Mouse (Mus musculus): ENCODE results near the gene Lrrtm3.

Gene Lrrtm3

DNA sequence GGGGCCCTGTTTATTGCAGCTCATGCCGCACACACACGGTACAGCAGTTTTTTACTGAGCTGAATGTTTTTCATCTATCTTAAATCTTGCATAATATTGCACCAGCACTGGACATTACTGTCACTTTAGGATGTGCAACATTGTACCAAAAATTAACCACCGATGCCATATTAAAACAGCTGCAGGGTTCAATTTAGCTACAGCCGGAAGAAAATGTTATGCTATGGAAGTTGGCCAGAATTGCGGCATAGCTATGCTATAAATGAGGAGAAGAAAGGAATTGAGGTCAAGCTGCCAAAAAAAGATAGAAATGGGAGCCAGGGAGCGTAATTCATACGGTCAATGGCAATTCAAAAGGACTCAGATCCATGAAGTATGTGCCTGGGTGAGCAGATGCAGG, 48.9 kb downstream of the Lrrtm3 start:
- DNase-seq, result no peak

- no peak for DNase-seq
Observed at GRCm38 (mm10) chr10:64039760-64040535, 50.1 kb downstream of the Lrrtm3 start.

GRCm38 (mm10) chr10:64030901-64031300, 59.2 kb downstream of the Lrrtm3 start:
- no peak for DNase-seq

GRCm38 (mm10) chr10:64023340-64023739, 66.7 kb downstream of the Lrrtm3 start:
- no peak for DNase-seq

DNA sequence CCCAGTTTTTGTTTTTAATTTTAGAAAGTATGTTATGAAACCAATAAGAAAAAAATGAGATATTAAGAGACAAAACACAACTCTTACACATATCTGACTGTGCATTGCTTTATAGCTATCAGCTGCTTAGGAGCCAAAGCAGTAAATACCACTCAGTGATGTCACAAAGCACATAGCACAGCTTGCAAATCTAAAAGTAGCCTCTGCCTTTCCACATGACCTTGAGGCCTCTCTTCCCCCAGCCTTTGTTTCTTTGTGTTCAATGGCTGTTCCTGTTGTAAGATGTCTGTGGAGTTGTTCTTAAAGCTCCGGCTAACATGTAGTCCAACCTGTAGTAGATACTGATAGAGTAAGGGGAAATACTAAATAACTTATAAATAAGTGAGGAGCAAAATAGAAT, 69.7 kb downstream of the Lrrtm3 start:
- no peak for DNase-seq

- DNase-seq, result no peak
Observed at GRCm38 (mm10) chr10:64001996-64002395, 88.1 kb downstream of the Lrrtm3 start.

DNA sequence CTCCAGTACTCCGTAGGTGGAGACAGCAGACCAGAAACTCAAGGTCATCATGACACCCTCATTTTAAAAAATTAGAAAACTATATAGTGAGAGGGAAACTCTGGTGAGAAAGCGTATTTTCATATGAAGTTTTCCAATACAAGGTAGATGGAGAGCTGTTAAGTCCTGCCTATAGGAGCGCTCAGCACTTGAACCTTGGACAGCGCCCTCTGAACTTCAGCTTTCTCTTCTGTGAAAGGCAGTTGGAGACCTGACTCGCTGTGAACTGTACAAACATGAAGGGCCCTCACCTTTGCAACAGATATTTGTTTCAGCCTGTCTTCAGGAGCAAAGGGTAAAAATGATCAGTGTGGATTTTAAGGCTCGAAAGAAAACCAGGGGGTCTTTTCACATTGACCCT, 88.5 kb downstream of the Lrrtm3 start:
- DNase-seq, result no peak

DNA sequence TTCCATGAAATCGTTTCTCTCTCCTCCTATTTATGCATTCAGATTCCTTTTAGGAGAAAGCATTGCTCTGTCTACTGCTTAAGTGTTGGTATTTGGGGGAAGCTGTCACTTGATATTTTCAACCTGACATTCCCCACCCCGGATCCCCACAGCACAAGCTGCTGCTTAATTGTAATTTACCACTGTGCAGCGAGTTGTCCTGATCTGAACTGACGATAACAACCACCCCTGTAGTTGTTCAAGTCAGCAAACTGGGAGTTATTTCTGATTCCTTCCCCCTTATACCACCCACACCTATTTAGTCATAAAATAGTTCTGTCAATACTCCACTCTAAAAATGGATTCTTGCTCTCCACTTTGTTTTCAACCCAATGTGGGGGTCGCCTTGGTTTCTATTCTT, 95.8 kb downstream of the Lrrtm3 start:
- no peak for DNase-seq

GRCm38 (mm10) chr10:63985576-63985975, 104.5 kb downstream of the Lrrtm3 start:
- DNase-seq, result no peak

DNA sequence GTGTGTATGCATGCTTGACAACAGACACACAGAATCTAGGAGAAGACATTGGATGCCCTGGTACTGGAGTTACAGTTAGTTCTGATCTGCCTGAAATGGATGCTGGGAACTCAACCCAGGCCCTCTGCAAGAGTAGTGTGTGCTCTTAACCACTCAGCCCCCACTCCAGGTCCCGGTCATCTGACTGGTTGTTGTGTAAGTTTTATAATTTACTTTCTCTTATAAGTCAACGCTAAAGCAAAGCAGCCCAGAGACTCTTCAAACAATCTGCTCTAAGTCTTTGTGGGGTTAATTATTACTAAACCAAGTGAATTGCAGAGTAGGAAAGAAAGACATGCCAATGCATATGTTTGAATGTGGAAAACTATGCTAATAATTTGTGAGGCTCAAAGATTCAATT, 110.7 kb downstream of the Lrrtm3 start:
- DNase-seq, result no peak

DNA sequence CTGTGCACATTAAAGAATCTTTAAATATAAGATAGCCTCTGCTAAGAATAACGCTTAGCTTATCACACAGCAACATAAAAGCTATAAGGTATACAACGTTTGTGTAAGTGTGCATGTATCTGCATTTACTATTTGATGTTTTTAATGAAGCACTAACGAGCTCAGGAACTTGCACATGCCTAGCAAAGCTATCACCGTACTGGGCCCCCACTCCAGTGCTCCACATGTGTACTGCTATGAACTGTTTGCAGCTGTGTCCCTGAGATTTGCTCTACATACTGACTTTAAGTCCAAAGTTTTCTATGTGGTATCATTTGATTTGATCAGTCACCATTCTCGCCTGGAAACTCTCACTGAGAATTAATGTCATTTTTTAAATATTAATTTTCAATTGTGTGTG, 111.1 kb downstream of the Lrrtm3 start:
- DNase-seq, result no peak

GRCm38 (mm10) chr10:63978535-63978934, 111.5 kb downstream of the Lrrtm3 start:
- DNase-seq, result no peak

DNA sequence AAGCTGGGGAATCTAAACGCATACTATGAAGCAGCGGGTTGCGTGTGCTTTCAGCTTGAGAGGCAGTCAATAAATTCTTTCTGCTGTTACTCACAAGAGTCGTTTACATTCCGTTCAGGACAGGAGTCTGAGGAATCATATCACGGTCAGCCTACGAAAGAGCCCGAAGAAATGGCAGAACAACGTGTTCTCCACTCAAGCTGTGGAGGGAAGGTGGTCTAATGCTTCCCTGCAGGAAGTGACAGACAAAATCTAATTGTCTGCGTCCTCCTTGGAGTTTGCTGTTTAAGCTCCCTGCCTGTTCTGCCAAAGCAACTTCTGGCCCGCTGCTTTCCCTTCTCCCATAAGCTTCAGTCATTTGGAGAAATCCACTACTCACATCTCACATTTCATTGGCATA, 112.0 kb downstream of the Lrrtm3 start:
- DNase-seq, result no peak

DNA sequence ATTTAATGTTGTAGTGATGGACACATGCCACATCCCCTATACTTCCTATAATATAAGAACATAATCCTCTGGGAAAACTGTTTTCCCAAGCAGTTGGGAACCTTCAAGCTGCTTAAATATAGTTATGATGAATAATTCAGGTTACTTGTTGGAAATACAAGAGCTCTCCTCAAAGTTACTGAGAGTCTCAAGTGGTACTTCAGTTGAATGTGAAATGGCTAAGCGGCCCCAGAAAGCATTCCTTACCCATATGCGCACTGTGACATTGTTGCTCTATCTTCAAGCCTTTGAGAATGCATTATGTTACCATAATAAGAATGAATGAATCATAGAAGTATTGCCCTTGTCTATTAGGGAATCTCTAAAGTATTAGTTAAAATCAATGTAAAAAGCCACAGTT, 117.8 kb downstream of the Lrrtm3 start:
- DNase-seq, result no peak

DNA sequence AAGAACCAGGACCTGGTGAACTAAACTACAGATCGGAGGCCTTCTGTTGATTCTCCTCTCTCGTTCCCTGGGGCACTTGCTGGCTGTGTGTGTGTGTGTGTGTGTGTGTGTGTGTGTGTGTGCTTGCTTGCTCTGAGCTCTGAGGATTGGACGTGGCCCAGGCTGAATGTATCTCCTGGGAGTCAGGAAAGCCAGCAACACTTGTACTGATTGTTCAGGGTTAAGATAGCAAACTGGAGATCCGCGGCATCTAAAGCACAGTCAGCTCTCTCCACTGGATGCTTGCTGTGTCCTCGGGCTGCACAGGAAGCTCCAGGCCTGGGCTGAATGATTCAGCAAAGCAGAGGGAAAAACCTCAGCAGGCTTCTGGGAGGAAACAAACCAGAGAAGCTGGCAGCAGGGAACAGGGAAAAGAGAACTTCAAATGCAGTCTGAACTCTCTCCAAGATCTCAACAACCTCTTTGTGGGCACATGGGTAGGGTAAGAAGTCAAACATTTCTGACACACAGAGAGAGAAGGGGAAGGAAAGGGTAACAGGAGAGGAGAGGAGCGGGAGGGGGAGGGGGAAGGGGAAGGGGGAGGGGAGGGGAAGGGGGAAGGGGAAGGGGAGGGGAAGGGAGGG, 135.7 kb downstream of the Lrrtm3 start:
- DNase-seq, result no peak

DNA sequence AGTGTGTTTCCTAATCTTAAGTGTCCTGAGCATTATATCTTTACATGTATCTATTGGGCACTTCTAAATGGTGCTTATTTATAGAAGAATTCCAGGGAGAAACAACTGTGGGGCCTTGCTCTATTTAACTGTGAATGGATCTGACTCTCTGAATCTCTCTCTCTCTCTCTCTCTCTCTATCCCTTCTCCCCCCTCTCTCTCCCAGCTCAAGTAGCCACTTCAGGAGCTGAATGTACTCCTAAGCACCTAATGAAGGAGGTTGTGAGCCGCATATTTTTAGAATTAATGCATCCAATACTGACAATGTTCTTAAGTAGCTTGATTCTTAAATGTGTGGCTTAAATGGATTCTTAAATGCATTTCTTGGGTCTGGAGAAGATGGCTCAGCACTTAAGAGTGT, 138.6 kb downstream of the Lrrtm3 start:
- no peak for DNase-seq

DNA sequence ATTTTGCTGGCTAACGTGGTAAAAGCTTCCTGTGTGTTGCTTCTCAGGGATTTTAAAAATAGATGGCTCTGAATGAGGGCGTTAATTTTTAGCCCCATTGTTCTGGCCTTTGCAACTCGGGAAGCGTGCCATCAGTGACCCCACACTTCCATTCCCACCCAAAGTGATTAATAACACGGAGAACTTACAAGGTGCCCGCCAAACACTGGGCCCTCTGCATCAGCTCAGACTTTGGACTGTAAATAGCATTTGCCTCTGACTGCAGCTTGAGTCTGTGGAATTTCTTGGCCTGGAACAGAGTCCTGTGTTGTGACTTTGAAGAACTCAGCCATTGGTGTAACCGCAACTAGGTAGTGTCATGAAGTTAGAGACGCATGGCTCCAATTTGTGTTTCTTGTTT, 139.2 kb downstream of the Lrrtm3 start:
- no peak for DNase-seq

GRCm38 (mm10) chr10:63947266-63947665, 142.8 kb downstream of the Lrrtm3 start:
- DNase-seq, result no peak

DNA sequence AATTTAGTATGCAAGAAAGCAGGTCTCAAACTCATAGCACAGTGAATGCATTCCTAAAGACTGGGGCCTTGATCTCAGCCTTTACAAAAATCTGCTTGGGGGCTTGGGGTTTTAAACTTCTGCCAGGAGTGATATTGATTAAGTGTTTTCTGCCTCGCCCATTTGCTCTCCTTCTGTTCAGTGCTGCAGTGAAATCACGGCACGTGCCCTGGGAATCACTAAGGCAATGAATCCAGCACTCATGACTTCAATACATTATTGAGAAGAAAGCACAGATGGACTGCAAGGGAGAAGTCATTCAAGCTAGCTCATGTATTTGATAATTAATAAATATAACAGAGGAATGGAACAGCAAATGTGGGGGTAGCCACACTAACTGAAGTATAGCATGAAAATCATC, 144.5 kb downstream of the Lrrtm3 start:
- no peak for DNase-seq

- no peak for DNase-seq
Observed at GRCm38 (mm10) chr10:63933946-63934345, 156.1 kb downstream of the Lrrtm3 start.

DNA sequence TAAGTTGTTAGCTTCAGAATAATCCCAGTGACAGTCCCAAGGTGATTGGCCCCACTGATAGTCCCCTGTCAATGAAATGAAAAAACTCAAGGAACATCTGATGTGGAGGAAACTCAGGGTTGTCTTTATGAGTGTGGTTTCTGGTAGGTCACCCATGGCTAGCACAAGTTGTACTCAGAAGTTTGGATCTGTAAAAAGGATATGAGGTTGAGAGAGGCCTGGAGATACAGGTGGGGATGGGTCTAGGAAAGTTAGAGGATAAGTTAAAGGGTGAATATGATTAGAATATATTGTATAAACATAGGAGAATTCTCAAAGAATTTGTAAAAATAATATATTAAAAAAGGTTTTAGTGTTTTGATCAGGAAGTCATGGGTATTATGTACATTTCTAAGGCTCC, 162.7 kb downstream of the Lrrtm3 start, which contains the start of gene Gm10118:
Gm10118 (minus strand) TSS at position 101 of the 400 bp plus-strand sequence.
- DNase-seq, result no peak

DNA sequence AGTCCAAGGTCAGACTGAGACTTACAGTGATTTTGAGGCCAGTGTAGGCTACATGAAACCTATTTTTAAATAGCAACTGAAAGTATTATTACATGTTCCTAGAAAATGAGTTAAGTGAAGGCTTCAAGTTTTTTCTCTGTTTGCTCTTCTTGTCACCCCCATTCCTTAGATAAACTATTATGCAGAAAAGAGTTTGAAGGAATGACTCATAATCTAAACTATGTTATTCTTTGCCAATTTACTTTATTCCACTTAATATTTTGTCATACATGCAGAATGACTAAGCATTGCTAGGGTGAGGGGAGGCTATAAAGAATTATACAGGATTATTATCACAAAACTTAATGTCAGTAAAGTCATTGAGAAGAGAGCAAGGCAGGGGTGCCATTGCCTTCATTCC, 181.2 kb downstream of the Lrrtm3 start:
- DNase-seq, result no peak

DNA sequence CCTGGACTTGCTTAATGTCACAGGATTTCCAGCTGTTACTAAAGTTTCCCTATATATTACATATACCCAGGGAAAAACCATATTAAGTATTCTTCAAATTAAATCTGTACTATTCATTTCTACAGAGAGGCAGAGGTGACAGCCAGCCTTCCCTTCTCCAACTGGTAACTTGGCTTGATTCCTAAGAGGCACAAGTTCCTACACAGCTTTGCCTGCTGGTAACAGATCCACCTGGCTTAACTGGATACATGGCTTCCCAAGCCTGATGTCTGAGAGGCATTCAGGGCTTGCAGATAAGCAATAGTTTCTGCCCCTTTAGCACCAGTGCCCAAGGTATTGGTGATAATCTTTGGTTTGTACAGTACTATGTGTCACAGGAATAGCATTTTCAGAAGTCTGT, 190.2 kb downstream of the Lrrtm3 start:
- DNase-seq, result no peak

DNA sequence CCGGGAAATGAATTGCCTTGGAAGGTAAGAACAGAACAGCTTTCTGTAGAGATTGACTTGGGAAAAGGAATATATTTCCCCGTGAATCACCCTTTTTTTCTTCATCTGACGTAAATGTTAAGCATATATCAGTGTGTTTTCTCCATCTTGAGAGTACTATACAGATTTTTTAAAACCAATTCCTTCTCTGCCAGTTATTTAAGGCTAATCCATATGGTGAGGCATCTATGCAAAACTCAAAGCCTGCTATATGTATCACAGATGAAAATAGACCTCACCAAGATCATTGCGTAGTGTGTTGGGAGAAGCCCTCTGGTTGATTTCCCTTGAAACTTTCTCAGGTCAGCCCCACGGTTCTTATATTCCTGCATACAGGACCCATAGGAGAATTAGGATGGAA, 195.5 kb downstream of the Lrrtm3 start:
- DNase-seq, result no peak

Measured in right cerebral cortex, postnatal 4 days (tissue).